Mouse (Mus musculus): ENCODE results near the gene Slc29a1. TPM values are rescaled to one million over a fixed set of nuclear protein-coding genes. Genes with fewer than 3 reads are reported as not detected.
"Not testable (repeated sequence)": the region's sequence is repeated elsewhere in the genome, so short reads cannot be mapped to it uniquely, and the experiment has no call there.

Slc29a1 gene
- total RNA-seq (2014; fragmentation: Nextera tagmentation) (166 and 176 TPM in 2 replicates), total RNA-seq (2017) (89.2 and 171 TPM in 2 replicates)

GRCm38 (mm10) chr17:45599446-45600242 lies at the start of gene Slc29a1:
Gene Slc29a1 (minus strand): TSS chr17:45599606.
- no peak for ATAC-seq (replicated peaks; ENCODE audit: low FRiP score, low TSS enrichment, poor library complexity, severe bottlenecking)

- no peak for ATAC-seq (replicated peaks; ENCODE audit: low FRiP score, low TSS enrichment, poor library complexity, severe bottlenecking)
Observed at GRCm38 (mm10) chr17:45644185-45644584, 44.8 kb upstream of the Slc29a1 start.

- ATAC-seq (replicated peaks; ENCODE audit: low FRiP score, low TSS enrichment, poor library complexity, severe bottlenecking) = peak; percentile 70
Observed at GRCm38 (mm10) chr17:45642701-45643100, 43.3 kb upstream of the Slc29a1 start.

GRCm38 (mm10) chr17:45641981-45642380 lies 42.6 kb upstream of the Slc29a1 start:
- ATAC-seq (replicated peaks; ENCODE audit: low FRiP score, low TSS enrichment, poor library complexity, severe bottlenecking) = no peak

- no peak for ATAC-seq (replicated peaks; ENCODE audit: low FRiP score, low TSS enrichment, poor library complexity, severe bottlenecking)
Observed at GRCm38 (mm10) chr17:45638596-45639295, 39.3 kb upstream of the Slc29a1 start.

GRCm38 (mm10) chr17:45634033-45634432 lies 34.6 kb upstream of the Slc29a1 start:
- ATAC-seq (replicated peaks; ENCODE audit: low FRiP score, low TSS enrichment, poor library complexity, severe bottlenecking) = no peak

GRCm38 (mm10) chr17:45631940-45632339 lies 32.5 kb upstream of the Slc29a1 start:
- ATAC-seq (replicated peaks; ENCODE audit: low FRiP score, low TSS enrichment, poor library complexity, severe bottlenecking) = no peak

GRCm38 (mm10) chr17:45630992-45631391 lies 31.6 kb upstream of the Slc29a1 start:
- no peak for ATAC-seq (replicated peaks; ENCODE audit: low FRiP score, low TSS enrichment, poor library complexity, severe bottlenecking)

GRCm38 (mm10) chr17:45629861-45630694 lies 30.7 kb upstream of the Slc29a1 start:
- ATAC-seq (replicated peaks; ENCODE audit: low FRiP score, low TSS enrichment, poor library complexity, severe bottlenecking) = peak; percentile 50

GRCm38 (mm10) chr17:45628885-45629855 lies 29.8 kb upstream of the Slc29a1 start:
- no peak for ATAC-seq (replicated peaks; ENCODE audit: low FRiP score, low TSS enrichment, poor library complexity, severe bottlenecking)

- no peak for ATAC-seq (replicated peaks; ENCODE audit: low FRiP score, low TSS enrichment, poor library complexity, severe bottlenecking)
Observed at GRCm38 (mm10) chr17:45628160-45628559, 28.8 kb upstream of the Slc29a1 start.

- peak; percentile 86 for ATAC-seq (replicated peaks; ENCODE audit: low FRiP score, low TSS enrichment, poor library complexity, severe bottlenecking)
Observed at GRCm38 (mm10) chr17:45626577-45627134, 27.2 kb upstream of the Slc29a1 start.

GRCm38 (mm10) chr17:45623425-45623824 lies 24.0 kb upstream of the Slc29a1 start:
- not testable (repeated sequence) for ATAC-seq (replicated peaks; ENCODE audit: low FRiP score, low TSS enrichment, poor library complexity, severe bottlenecking)

GRCm38 (mm10) chr17:45619386-45620256 lies 20.2 kb upstream of the Slc29a1 start:
- peak; percentile 34; the same call in 1 of the 2 replicates for ATAC-seq (replicated peaks; ENCODE audit: low FRiP score, low TSS enrichment, poor library complexity, severe bottlenecking)

GRCm38 (mm10) chr17:45618941-45619385 lies 19.6 kb upstream of the Slc29a1 start:
- ATAC-seq (replicated peaks; ENCODE audit: low FRiP score, low TSS enrichment, poor library complexity, severe bottlenecking) = no peak

- ATAC-seq (replicated peaks; ENCODE audit: low FRiP score, low TSS enrichment, poor library complexity, severe bottlenecking) = no peak
Observed at GRCm38 (mm10) chr17:45617655-45618054, 18.2 kb upstream of the Slc29a1 start.

- no peak for ATAC-seq (replicated peaks; ENCODE audit: low FRiP score, low TSS enrichment, poor library complexity, severe bottlenecking)
Observed at GRCm38 (mm10) chr17:45616679-45617078, 17.3 kb upstream of the Slc29a1 start.

Data from megakaryocyte-erythroid progenitor cell, adult 5-6 weeks (primary cell).